Mouse (Mus musculus): ENCODE measurements around the gene Tex35. TPM values are rescaled to one million over a fixed set of nuclear protein-coding genes. Genes with fewer than 3 reads are reported as not detected.

The Tex35 gene
- total and polyA plus RNA-seq, 2 experiments, result 0.09 to 0.11 TPM

DNA sequence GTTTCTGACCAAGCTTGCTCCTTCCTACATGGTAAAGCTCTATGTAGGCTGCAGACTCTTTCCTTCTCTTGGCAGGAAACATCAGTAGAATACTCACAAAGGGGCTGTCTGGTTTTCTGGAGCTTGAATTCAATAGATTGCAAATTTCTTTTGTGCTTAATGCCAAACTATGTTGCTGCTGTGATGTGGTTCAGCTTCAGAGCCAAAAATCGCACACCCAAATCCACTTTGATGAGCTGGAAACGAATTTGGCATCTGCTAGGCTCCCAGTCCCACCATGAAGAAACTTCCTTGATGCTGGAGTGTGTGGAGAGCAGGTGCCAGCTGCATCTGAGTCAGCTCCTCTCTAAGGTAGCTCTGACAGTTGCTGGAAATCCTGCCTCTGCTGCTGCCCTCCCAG, 6.0 kb upstream of the Tex35 start:
- DNase-seq (ENCODE audit: extremely low read depth, low read depth, low spot score), result no peak
- H3K4me1 ChIP-seq (ENCODE audit: control insufficient read depth, insufficient read depth, low read length), result no peaks in the 10 kb centered on the region

GRCm38 (mm10) chr1:157110287-157110835, 1.9 kb upstream of the Tex35 start:
- no peak for TF ChIP-seq POLR2A (IDR thresholded peaks at IDR 0.05; ENCODE audit: extremely low read depth, insufficient read depth, low read length)
- no peak for TF ChIP-seq CTCF (IDR thresholded peaks at IDR 0.05; ENCODE audit: low read depth, low read length)
- Histone ChIP-seq H3K36me3 (ENCODE audit: control insufficient read depth, insufficient read depth, low read length) (no peaks in the 10 kb centered on the region), H3K4me3 (ENCODE audit: insufficient read depth, low read depth, low read length) (no peak overlapping the region), H3K9ac (ENCODE audit: low read depth, low read length) (no peak overlapping the region), H3K4me1 (ENCODE audit: control insufficient read depth, insufficient read depth, low read length) (no peaks in the 10 kb centered on the region), H3K27ac (replicated peaks; ENCODE audit: insufficient read depth, low read depth, low read length) (no peak overlapping the region), H3K79me2 (ENCODE audit: control insufficient read depth, insufficient read depth, low read length) (no peaks in the 10 kb centered on the region), H3K27me3 (ENCODE audit: control insufficient read depth, insufficient read depth, low read length) (no peaks in the 10 kb centered on the region)
- WGBS, result 83% methylated on average over 6 of the region's 6 CpGs
- DNase-seq (ENCODE audit: extremely low read depth, low read depth, low spot score), result no peak

More for the DNA sequence above, 6.0 kb upstream of the Tex35 start:
- no peaks in the 10 kb centered on the region for H3K36me3 ChIP-seq (ENCODE audit: control insufficient read depth, insufficient read depth, low read length)
- no peak overlapping the region for H3K4me3 ChIP-seq (ENCODE audit: insufficient read depth, low read depth, low read length)
- H3K79me2 ChIP-seq (ENCODE audit: control insufficient read depth, insufficient read depth, low read length), result no peaks in the 10 kb centered on the region
- H3K27me3 ChIP-seq (ENCODE audit: control insufficient read depth, insufficient read depth, low read length), result no peaks in the 10 kb centered on the region
- TF ChIP-seq CTCF (IDR thresholded peaks at IDR 0.05; ENCODE audit: low read depth, low read length) (no peak), POLR2A (IDR thresholded peaks at IDR 0.05; ENCODE audit: extremely low read depth, insufficient read depth, low read length) (no peak)
- H3K9ac ChIP-seq (ENCODE audit: low read depth, low read length), result no peak overlapping the region
- 82% methylated on average over 2 of the region's 2 CpGs for WGBS
- H3K27ac ChIP-seq (replicated peaks; ENCODE audit: insufficient read depth, low read depth, low read length), result no peak overlapping the region

- no peaks in the 10 kb centered on the region for H3K79me2 ChIP-seq (ENCODE audit: control insufficient read depth, insufficient read depth, low read length)
- H3K27me3 ChIP-seq (ENCODE audit: control insufficient read depth, insufficient read depth, low read length), result no peaks in the 10 kb centered on the region
- no peak for DNase-seq (ENCODE audit: extremely low read depth, low read depth, low spot score)
- TF ChIP-seq POLR2A (IDR thresholded peaks at IDR 0.05; ENCODE audit: extremely low read depth, insufficient read depth, low read length) (no peak), CTCF (IDR thresholded peaks at IDR 0.05; ENCODE audit: low read depth, low read length) (no peak)
- no peak overlapping the region for H3K4me3 ChIP-seq (ENCODE audit: insufficient read depth, low read depth, low read length)
- WGBS, result 39% methylated on average over 19 of the region's 19 CpGs
- H3K9ac ChIP-seq (ENCODE audit: low read depth, low read length), result peak overlapping the region; percentile 15; the same call in 1 of the 2 replicates
- H3K36me3 ChIP-seq (ENCODE audit: control insufficient read depth, insufficient read depth, low read length), result no peaks in the 10 kb centered on the region
- no peaks in the 10 kb centered on the region for H3K4me1 ChIP-seq (ENCODE audit: control insufficient read depth, insufficient read depth, low read length)
- H3K27ac ChIP-seq (replicated peaks; ENCODE audit: insufficient read depth, low read depth, low read length), result no peak overlapping the region; the same call in 1 of the 2 replicates
Measured at GRCm38 (mm10) chr1:157101122-157101865, 7.2 kb downstream of the Tex35 start.

DNA sequence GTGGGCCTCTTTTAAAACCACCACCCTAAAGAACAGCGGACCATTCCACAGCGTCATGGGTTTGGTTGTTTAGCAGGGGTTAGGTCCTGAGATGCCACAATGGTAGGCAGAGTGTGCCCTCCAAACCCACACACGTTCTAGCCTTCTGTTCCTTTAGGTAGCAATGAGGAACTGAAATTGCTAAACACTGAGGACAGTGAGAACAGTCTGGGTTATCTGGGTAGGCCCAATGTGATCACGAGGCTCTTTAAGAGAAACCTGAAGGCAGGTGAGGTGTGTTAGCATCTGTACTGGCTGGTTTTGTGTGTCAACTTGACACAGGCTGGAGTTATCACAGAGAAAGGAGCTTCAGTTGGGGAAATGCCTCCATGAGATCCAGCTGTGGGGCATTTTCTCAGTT, 12.9 kb downstream of the Tex35 start:
- H3K9ac ChIP-seq (ENCODE audit: low read depth, low read length), result no peak overlapping the region
- TF ChIP-seq CTCF (IDR thresholded peaks at IDR 0.05; ENCODE audit: low read depth, low read length) (no peak), POLR2A (IDR thresholded peaks at IDR 0.05; ENCODE audit: extremely low read depth, insufficient read depth, low read length) (no peak)
- H3K4me3 ChIP-seq (ENCODE audit: insufficient read depth, low read depth, low read length), result no peak overlapping the region
- H3K79me2 ChIP-seq (ENCODE audit: control insufficient read depth, insufficient read depth, low read length), result no peaks in the 10 kb centered on the region
- H3K4me1 ChIP-seq (ENCODE audit: control insufficient read depth, insufficient read depth, low read length), result no peaks in the 10 kb centered on the region
- 92% methylated on average over 4 of the region's 4 CpGs for WGBS
- H3K27ac ChIP-seq (replicated peaks; ENCODE audit: insufficient read depth, low read depth, low read length), result no peak overlapping the region
- no peaks in the 10 kb centered on the region for H3K27me3 ChIP-seq (ENCODE audit: control insufficient read depth, insufficient read depth, low read length)
- no peaks in the 10 kb centered on the region for H3K36me3 ChIP-seq (ENCODE audit: control insufficient read depth, insufficient read depth, low read length)
- no peak for DNase-seq (ENCODE audit: extremely low read depth, low read depth, low spot score)

- no peak overlapping the region for H3K27ac ChIP-seq (replicated peaks; ENCODE audit: insufficient read depth, low read depth, low read length)
- H3K27me3 ChIP-seq (ENCODE audit: control insufficient read depth, insufficient read depth, low read length), result no peaks in the 10 kb centered on the region
- no peaks in the 10 kb centered on the region for H3K4me1 ChIP-seq (ENCODE audit: control insufficient read depth, insufficient read depth, low read length)
- no peaks in the 10 kb centered on the region for H3K79me2 ChIP-seq (ENCODE audit: control insufficient read depth, insufficient read depth, low read length)
- no peak for DNase-seq (ENCODE audit: extremely low read depth, low read depth, low spot score)
- TF ChIP-seq CTCF (IDR thresholded peaks at IDR 0.05; ENCODE audit: low read depth, low read length), result no peak
- no peak for TF ChIP-seq POLR2A (IDR thresholded peaks at IDR 0.05; ENCODE audit: extremely low read depth, insufficient read depth, low read length)
- H3K36me3 ChIP-seq (ENCODE audit: control insufficient read depth, insufficient read depth, low read length), result no peaks in the 10 kb centered on the region
- 89% methylated on average over 1 of the region's 1 CpGs for WGBS
- no peak overlapping the region for H3K4me3 ChIP-seq (ENCODE audit: insufficient read depth, low read depth, low read length)
- H3K9ac ChIP-seq (ENCODE audit: low read depth, low read length), result no peak overlapping the region
Measured at GRCm38 (mm10) chr1:157092622-157093021, 15.9 kb downstream of the Tex35 start.

DNA sequence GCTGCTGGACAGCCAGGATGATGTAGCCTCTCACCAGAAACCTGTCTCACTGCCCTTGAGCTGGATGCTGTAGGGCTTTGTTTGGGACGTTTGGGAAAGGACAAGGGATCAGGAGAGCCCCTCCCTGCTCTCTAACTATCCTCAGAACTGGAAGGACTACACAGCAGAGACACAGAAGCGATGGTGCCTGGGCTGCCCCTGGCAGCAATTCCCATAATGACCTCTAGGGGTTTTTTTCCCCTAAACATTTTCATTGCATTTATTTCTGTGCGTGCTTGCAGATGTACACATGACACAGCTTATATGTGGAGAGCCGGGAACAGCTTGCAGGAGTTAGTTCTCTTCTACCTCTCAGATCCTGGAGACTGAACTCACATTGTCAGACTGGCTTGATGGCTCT, 16.3 kb downstream of the Tex35 start:
- TF ChIP-seq POLR2A (IDR thresholded peaks at IDR 0.05; ENCODE audit: extremely low read depth, insufficient read depth, low read length) (no peak), CTCF (IDR thresholded peaks at IDR 0.05; ENCODE audit: low read depth, low read length) (peak; percentile 19; the same call in 1 of the 2 replicates)
- Histone ChIP-seq H3K27me3 (ENCODE audit: control insufficient read depth, insufficient read depth, low read length) (no peaks in the 10 kb centered on the region), H3K4me3 (ENCODE audit: insufficient read depth, low read depth, low read length) (no peak overlapping the region), H3K79me2 (ENCODE audit: control insufficient read depth, insufficient read depth, low read length) (no peaks in the 10 kb centered on the region), H3K9ac (ENCODE audit: low read depth, low read length) (no peak overlapping the region), H3K36me3 (ENCODE audit: control insufficient read depth, insufficient read depth, low read length) (no peaks in the 10 kb centered on the region), H3K4me1 (ENCODE audit: control insufficient read depth, insufficient read depth, low read length) (no peaks in the 10 kb centered on the region), H3K27ac (replicated peaks; ENCODE audit: insufficient read depth, low read depth, low read length) (no peak overlapping the region)
- DNase-seq (ENCODE audit: extremely low read depth, low read depth, low spot score), result no peak
- 70% methylated on average over 4 of the region's 4 CpGs for WGBS
